Mouse (Mus musculus): ENCODE results near the gene Ccdc12. TPM values are rescaled to one million over a fixed set of nuclear protein-coding genes. Genes with fewer than 3 reads are reported as not detected.

Ccdc12 gene
- 113 and 114 TPM in 2 replicates for polyA plus RNA-seq (2016; fragmentation: Nextera tagmentation; extraction: Ambion mirVana)

DNA sequence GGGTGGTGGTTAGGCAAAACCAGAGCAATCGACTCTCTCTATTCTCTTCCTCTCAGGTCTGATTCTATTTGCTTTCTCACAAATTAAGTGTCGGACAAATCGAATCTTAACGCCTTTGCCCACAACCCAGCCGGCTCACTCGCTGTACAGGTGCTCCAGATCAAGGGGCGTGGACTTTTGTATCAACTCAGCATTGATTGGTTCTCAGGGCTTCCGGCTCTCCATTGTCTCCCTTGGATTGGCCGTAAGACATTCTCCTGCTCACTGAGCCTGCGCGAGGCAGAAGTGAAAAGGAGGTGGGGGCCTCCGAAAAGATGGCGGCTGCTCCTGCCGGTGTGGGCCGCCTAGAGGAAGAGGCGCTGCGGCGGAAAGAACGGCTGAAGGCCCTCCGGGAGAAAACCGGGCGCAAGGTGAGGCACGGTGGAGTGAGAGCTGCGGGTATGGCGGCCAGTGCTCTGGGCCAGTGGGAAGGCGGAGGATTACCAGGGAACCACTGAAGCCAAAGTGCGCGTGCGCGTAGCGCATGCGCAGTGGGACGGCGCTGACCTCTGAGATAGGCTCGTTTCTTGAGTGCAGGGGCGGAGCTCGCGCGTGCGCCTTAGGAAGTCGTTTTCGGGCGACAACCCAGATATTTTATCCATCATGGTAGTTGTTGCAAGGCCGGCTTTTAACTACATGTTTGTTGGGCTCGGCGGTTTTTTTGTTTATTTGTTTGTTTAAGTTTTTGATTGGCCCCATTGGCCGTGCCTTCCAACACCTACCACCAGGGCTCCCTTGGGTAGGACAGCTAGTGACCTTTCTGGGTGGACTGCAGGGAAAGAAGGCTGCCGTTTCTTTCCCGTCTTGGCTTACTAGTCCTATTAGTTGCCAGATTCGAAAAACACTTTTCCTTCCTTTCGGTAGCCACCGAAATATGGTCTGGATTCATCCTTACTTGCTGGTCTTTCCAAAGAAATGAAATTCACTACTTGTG lies at the start of gene Ccdc12:
Gene Ccdc12, plus strand, starts transcription at position 255 of the 973 bp plus-strand sequence.
- H3K4me3 ChIP-seq = peak within 1 kb of the TSS; percentile 70
- peaks cover 29% of the 10 kb centered on the region for H3K27me3 ChIP-seq
- WGBS = under 1% methylated on average over 52 of the region's 52 CpGs
- H3K4me2 ChIP-seq (replicated peaks) = peak within 1 kb of the TSS; percentile 77
- peak within 1 kb of the TSS; percentile 75 for H3K9ac ChIP-seq
- H3K27ac ChIP-seq = peak within 1 kb of the TSS; percentile 93
- peaks cover 35% of the 10 kb centered on the region for H3K4me1 ChIP-seq
- H3K9me3 ChIP-seq (replicated peaks) = no peaks in the 10 kb centered on the region
- H3K36me3 ChIP-seq = peaks cover 9% of the 10 kb centered on the region; the same call in 1 of the 2 replicates
- ATAC-seq (ENCODE audit: low FRiP score) = peak; percentile 98

DNA sequence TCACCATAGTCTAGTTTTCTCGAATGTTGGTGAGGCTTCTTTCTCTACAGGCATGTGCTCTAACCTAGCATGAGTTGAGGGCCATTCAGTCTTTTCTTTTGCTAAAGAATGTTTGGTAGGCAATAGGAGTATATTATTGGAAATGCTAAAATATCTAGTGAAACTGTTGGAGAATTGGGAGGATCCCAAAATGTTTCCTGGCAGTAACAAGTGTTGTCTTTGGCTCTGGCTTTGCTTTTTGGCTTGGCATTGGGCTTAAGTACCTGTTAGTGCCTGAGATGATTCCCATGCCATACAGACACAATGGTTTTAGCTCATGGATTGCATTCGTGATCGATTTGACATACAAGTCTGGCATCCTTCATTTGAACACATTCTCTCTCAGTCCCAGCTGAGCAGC lies 44.8 kb upstream of the Ccdc12 start:
- Histone ChIP-seq H3K27me3 (no peaks in the 10 kb centered on the region), H3K36me3 (peaks cover 48% of the 10 kb centered on the region), H3K4me2 (replicated peaks) (no peak overlapping the region), H3K9me3 (replicated peaks) (no peaks in the 10 kb centered on the region), H3K4me1 (no peaks in the 10 kb centered on the region), H3K9ac (no peak overlapping the region), H3K27ac (no peak overlapping the region), H3K4me3 (no peak overlapping the region)
- WGBS = 91% methylated on average over 3 of the region's 3 CpGs
- ATAC-seq (ENCODE audit: low FRiP score) = no peak

DNA sequence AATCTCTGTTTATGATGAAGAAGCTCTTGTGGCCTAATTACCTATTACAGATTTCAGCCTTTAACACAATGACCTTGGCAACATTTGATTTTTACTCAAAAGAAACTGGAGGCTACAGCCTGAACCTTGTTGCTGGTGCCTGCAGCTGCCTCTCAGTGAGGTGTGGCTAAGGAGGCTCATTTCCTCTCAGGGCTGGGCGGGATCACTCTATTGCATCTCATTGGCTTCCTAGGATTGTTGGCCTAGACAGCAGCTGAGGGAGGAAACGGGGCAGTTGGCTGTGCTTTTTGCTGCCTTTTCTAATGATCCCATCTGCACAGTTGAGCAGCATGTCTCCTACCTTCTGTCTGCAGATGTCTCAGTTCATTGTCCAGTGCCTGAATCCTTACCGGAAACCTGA lies 39.2 kb upstream of the Ccdc12 start:
- H3K4me2 ChIP-seq (replicated peaks) = no peak overlapping the region
- H3K27ac ChIP-seq = no peak overlapping the region
- H3K9ac ChIP-seq = no peak overlapping the region
- WGBS = 92% methylated on average over 3 of the region's 3 CpGs
- no peaks in the 10 kb centered on the region for H3K9me3 ChIP-seq (replicated peaks)
- H3K27me3 ChIP-seq = no peaks in the 10 kb centered on the region
- ATAC-seq (ENCODE audit: low FRiP score) = no peak
- H3K4me1 ChIP-seq = no peaks in the 10 kb centered on the region
- peaks cover 78% of the 10 kb centered on the region for H3K36me3 ChIP-seq
- H3K4me3 ChIP-seq = no peak overlapping the region

DNA sequence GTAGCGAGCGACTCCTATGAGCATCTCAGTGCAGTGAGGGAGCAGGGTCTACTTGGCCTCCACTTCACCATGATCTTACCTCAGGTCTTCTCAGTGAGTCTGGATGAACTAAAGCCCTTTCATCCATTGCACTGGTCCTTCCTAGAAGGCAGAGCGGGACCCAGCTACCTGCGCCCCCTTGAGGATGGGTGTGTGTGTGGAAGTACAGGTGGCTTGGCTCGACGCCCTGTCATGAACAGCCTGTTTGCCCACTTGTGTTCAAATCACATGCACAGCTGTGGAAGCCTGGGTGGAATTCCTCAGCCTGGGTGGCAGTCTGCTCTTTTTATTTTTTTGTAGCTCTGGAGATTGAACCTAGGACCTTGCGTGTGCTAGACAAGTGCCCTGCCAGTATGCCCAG lies 36.1 kb upstream of the Ccdc12 start:
- H3K27ac ChIP-seq = no peak overlapping the region
- H3K4me2 ChIP-seq (replicated peaks) = no peak overlapping the region
- ATAC-seq (ENCODE audit: low FRiP score) = no peak
- 92% methylated on average over 7 of the region's 7 CpGs for whole genome bisulfite sequencing
- no peaks in the 10 kb centered on the region for H3K9me3 ChIP-seq (replicated peaks)
- no peak overlapping the region for H3K4me3 ChIP-seq
- no peaks in the 10 kb centered on the region for H3K27me3 ChIP-seq
- H3K9ac ChIP-seq = no peak overlapping the region
- peaks cover 67% of the 10 kb centered on the region for H3K36me3 ChIP-seq
- H3K4me1 ChIP-seq = peaks cover 14% of the 10 kb centered on the region

DNA sequence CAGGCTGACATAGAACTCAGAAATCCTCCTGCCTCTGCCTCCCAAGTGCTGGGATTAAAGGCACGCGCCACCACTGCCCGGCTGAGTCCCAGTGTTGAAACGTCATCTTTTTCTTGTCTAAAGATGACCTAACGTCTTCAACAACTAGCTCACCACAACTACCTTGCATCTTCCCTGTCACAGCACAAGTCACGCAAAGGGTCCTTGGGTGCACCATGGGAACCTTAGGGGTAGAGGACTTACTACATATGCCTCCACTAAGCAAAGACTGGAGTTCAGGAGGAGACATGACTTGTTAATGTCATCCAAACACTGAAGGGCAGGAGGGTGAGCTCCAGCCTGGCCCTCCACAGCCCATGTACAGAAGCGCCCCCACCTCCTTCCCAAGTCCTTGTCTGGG lies 35.6 kb upstream of the Ccdc12 start:
- ATAC-seq (ENCODE audit: low FRiP score) = no peak
- no peaks in the 10 kb centered on the region for H3K9me3 ChIP-seq (replicated peaks)
- no peak overlapping the region for H3K9ac ChIP-seq
- no peak overlapping the region for H3K27ac ChIP-seq
- H3K4me3 ChIP-seq = no peak overlapping the region
- peaks cover 62% of the 10 kb centered on the region for H3K36me3 ChIP-seq
- H3K4me1 ChIP-seq = peaks cover 19% of the 10 kb centered on the region
- H3K27me3 ChIP-seq = no peaks in the 10 kb centered on the region
- H3K4me2 ChIP-seq (replicated peaks) = no peak overlapping the region
- WGBS = 96% methylated on average over 7 of the region's 7 CpGs

DNA sequence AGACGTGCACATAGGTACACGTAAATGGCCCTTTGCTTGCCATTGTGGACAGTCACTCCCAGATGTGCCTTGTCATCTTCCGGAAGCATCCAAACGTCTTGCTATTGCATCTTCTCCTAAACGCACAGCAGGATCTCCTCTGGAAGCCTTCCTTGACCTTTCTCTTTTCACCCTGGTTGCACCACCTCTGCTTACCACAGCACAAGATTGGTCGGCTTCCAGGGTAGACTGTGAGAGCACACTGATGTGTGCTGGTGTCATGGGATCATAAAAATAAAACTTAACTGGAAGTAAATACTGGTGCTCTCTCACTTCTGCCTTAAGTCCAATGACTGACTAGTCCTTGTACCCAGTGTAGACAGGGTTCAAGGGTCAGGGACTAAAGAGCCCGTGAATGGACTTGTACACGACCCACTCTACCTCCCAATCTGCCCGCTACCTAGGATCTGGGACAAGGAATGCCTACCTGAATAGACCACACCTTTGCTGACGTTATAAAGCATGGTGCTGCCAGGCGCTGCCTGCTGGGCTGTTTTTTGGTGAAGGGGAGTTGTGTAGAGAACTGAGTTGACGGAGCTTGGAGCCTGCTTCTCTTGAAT lies 33.6 kb upstream of the Ccdc12 start:
- Histone ChIP-seq H3K4me3 (no peak overlapping the region), H3K27ac (no peak overlapping the region), H3K9me3 (replicated peaks) (no peaks in the 10 kb centered on the region), H3K4me2 (replicated peaks) (peak overlapping the region; percentile 99; the same call in 1 of the 2 replicates), H3K36me3 (peaks cover 44% of the 10 kb centered on the region), H3K27me3 (0 out of 2 replicates have a peak, but pooled peaks cover 8% of the 10 kb centered on the region), H3K9ac (no peak overlapping the region; the same call in 1 of the 2 replicates), H3K4me1 (peaks cover 20% of the 10 kb centered on the region)
- 87% methylated on average over 12 of the region's 12 CpGs for WGBS
- ATAC-seq (ENCODE audit: low FRiP score) = no peak

DNA sequence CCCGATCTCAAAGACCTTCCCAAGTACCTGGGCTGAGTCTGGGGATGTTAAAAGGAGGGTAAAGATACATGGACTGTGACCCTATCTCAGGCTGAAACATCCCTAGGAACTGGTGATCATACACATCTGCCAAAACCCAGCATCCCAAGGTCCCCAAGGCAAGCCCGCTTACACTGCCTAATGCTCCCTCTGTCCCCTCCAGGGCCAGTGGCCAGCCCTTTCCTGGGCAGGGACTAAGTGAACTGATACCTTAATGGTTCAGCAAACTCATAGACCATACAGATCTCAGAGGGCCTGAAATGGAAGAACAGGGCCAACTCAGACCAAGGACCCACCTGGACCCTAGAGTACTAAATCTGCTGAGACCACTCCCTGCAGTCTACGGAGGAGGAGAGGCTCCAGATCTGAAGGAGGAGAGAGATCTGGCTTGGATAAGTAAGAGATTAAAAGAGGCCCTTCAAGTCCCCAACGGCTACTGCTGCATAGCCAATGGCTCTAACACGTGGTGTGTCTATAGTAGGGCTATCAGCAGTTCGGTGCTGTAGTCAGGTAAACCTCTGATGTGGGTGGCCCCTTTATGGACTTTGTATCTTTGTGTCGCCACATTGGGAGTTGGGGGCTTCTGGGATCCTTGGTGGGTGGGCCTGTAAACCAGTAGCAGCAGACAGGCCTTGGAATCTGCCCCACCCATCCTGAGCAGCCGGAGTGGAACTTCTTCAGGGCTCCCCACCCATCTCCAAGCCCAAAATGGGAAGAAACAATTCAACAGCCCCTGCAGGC lies 32.7 kb upstream of the Ccdc12 start:
- Histone ChIP-seq H3K36me3 (peaks cover 35% of the 10 kb centered on the region), H3K27me3 (0 out of 2 replicates have a peak, but pooled peaks cover 8% of the 10 kb centered on the region), H3K9ac (peak overlapping the region; percentile 72), H3K4me2 (replicated peaks) (peak overlapping the region; percentile 99), H3K4me1 (peaks cover 20% of the 10 kb centered on the region), H3K9me3 (replicated peaks) (no peaks in the 10 kb centered on the region), H3K4me3 (peak overlapping the region; percentile 52), H3K27ac (peak overlapping the region; percentile 90)
- 54% methylated on average over 8 of the region's 8 CpGs for WGBS
- no peak for ATAC-seq (ENCODE audit: low FRiP score)

DNA sequence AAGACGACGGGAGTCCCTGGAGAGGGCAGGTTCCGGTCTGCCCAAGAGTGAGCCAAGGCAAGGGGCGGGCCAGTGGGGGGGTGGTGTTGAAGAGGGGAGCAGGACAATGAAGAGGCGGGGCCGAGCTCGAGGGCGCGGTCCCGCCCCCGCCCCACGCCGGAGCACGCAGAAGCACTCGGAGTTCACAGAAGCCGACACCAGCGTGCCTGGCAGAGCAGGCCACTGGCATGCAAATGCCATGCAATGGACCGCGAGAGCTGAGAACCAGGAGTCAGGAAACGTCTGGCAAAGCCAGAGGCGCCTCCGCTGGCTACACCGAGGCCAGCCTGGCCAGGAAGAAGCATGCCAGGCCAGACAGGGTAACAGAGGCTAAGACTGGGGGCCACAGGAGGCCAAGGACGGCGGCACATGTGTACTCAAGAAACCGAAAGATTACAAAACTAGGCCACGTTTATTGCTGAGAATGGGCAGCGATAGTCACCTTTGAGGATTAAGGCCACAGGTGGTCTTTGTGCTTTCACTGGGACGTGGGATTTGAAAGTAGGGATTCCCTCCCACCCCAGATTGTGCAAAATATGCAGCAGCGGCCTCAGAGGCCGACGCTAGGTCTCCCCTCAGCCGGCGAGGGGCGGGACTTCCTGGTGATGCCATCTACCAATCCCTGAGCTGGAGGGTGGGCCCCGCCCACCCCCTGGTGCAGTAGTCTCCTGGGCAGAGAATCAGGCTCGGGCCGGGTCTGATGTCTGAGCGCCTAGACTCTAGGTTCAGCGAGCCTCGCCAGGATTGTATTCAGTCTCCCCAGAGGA lies 31.7 kb upstream of the Ccdc12 start, which contains the start of gene Nradd:
Gene Nradd, minus strand, starts transcription at position 92 of the 806 bp plus-strand sequence.
- peak within 1 kb of the TSS; percentile 90 for H3K27ac ChIP-seq

DNA sequence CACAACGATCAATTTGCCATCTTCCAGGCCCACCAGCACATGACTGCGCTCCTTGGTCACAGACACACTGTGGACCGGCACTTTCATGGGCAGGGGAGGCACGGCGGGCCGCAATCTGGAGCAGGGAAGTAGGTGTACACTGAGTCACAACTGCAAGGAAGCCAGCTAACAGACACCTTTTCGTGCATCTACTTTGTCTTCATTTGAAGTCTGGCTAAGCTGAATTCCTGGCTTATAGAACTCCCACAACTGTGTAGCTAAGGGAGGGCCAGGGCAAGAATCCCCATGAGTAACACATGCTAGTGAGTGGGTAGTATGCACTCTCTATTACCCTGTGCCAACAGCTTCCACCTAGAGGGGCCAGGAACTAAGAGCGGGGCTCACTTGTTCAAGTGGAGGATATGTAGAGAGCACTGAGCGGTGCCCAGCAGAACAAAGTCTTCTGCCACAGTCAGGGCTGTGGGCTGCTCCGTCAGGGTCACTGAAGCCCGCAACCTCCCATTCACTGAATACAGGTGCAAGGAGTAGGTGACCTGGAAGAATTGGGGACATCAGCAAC lies 30.9 kb upstream of the Ccdc12 start:
- 65% methylated on average over 11 of the region's 11 CpGs for WGBS
- peaks cover 20% of the 10 kb centered on the region for H3K4me1 ChIP-seq
- no peak for ATAC-seq (ENCODE audit: low FRiP score)
- H3K9ac ChIP-seq = peak overlapping the region; percentile 72
- peaks cover 19% of the 10 kb centered on the region for H3K36me3 ChIP-seq
- 0 out of 2 replicates have a peak, but pooled peaks cover 8% of the 10 kb centered on the region for H3K27me3 ChIP-seq
- peak overlapping the region; percentile 99 for H3K4me2 ChIP-seq (replicated peaks)
- peak overlapping the region; percentile 52 for H3K4me3 ChIP-seq
- H3K27ac ChIP-seq = peak overlapping the region; percentile 90; the same call in 1 of the 2 replicates
- no peaks in the 10 kb centered on the region for H3K9me3 ChIP-seq (replicated peaks)

More for the DNA sequence above, 31.7 kb upstream of the Ccdc12 start, which contains the start of gene Nradd:
- Histone ChIP-seq H3K9me3 (replicated peaks) (no peaks in the 10 kb centered on the region), H3K36me3 (peaks cover 27% of the 10 kb centered on the region), H3K9ac (peak within 1 kb of the TSS; percentile 72), H3K4me3 (peak within 1 kb of the TSS; percentile 52), H3K4me2 (replicated peaks) (peak within 1 kb of the TSS; percentile 99), H3K27me3 (0 out of 2 replicates have a peak, but pooled peaks cover 8% of the 10 kb centered on the region), H3K4me1 (peaks cover 20% of the 10 kb centered on the region)
- under 1% methylated on average over 41 of the region's 41 CpGs for WGBS
- peak; percentile 95 for ATAC-seq (ENCODE audit: low FRiP score)

DNA sequence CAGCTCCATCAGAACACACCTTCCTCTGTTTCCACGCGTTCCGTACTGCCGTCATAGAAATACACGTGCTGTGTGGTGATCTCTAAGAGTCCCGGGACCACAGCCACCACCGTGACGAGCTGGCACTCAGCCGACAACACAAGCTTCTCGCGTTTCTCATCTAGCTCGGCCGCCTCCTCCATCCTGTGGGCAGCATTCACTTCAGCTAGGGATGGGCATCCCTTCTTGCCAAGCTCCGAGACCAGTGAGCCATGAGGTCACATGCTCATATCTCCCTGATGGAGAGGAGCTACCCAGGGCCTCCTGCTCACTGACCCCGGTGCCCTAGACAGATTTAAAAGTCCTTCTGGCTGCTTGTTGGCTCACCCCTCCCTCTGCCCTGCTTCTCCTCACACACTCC lies 26.1 kb upstream of the Ccdc12 start:
- Histone ChIP-seq H3K4me3 (no peak overlapping the region), H3K27me3 (peaks cover 41% of the 10 kb centered on the region), H3K4me2 (replicated peaks) (no peak overlapping the region), H3K27ac (no peak overlapping the region), H3K9me3 (replicated peaks) (no peaks in the 10 kb centered on the region), H3K36me3 (no peaks in the 10 kb centered on the region), H3K4me1 (peaks cover 23% of the 10 kb centered on the region), H3K9ac (no peak overlapping the region)
- WGBS = 88% methylated on average over 15 of the region's 15 CpGs
- no peak for ATAC-seq (ENCODE audit: low FRiP score)

DNA sequence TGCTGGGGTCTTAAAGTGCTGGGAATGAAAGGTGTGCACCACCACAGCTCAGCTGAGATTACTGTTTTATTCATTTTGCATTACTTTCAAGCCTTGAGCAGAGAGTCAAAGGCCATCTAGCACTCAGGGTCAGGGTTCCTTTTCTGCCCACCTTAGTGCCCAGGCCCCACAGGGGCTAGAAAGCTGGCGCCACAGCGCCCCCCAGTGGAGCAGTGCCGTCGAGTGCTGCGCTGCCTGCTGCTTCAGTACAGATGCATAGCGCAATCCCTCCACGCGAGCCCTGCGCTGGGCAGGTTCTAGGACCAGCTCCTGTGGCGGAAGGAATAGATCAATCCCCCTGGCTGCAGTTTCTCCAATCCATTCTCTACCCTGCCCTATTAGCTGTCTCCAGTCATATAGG lies 25.1 kb upstream of the Ccdc12 start:
- 16% methylated on average over 10 of the region's 10 CpGs for WGBS
- H3K9me3 ChIP-seq (replicated peaks) = no peaks in the 10 kb centered on the region
- H3K36me3 ChIP-seq = no peaks in the 10 kb centered on the region
- peaks cover 38% of the 10 kb centered on the region for H3K27me3 ChIP-seq
- peaks cover 17% of the 10 kb centered on the region for H3K4me1 ChIP-seq
- peak overlapping the region; percentile 65 for H3K4me2 ChIP-seq (replicated peaks)
- H3K4me3 ChIP-seq = peak overlapping the region; percentile 34
- H3K27ac ChIP-seq = no peak overlapping the region
- peak; percentile 41; the same call in 1 of the 2 replicates for ATAC-seq (ENCODE audit: low FRiP score)
- H3K9ac ChIP-seq = 0 out of 2 replicates have a peak overlapping the region, but pooled peaks have one; percentile 50

Measured in hindbrain, embryonic 12.5 days (tissue).